Mouse (Mus musculus) forebrain, postnatal 0 days (tissue): ENCODE measurements at regions not wholly inside any gene's neighbourhood (a gene's known extent, or its start where the extent isn't known, plus 50 kb on each side); places are given as distances from the start of the nearest gene placed in this dataset.

ENCODE experiments used
- ATAC-seq: fragments of 200-750 bp; cut with Nextera tagmentation; 2 replicates; pipeline ENCODE4 v1.8.0; 2017; ENCODE audit warnings: mild to moderate bottlenecking, moderate library complexity
- DNase-seq: peaks from one replicate; pipeline ENCODE4 v3.0.0-alpha.2; 2015
- H3K27ac ChIP-seq: fragments of 300-500 bp; sonication (generic); 2 replicates; pipeline ENCODE4 v1.5.1; 2014; ENCODE audit warnings: low read depth, mild to moderate bottlenecking, antibody characterized with exemption, low read length, moderate library complexity, mixed read lengths
- H3K27me3 ChIP-seq: fragments of 300-500 bp; sonication (generic); 2 replicates; pipeline ENCODE4 v1.6.1; 2014; ENCODE audit warnings: mild to moderate bottlenecking, low read length, mixed read lengths; ENCODE audit not compliant: insufficient read depth
- H3K36me3 ChIP-seq: fragments of 300-500 bp; sonication (generic); 2 replicates; pipeline ENCODE4 v1.6.1; 2014; ENCODE audit warnings: mild to moderate bottlenecking, moderate library complexity; ENCODE audit not compliant: insufficient read depth
- H3K4me1 ChIP-seq: fragments of 300-500 bp; sonication (generic); 2 replicates; pipeline ENCODE4 v1.6.1; 2014; ENCODE audit warnings: antibody characterized with exemption; ENCODE audit not compliant: insufficient read depth
- H3K4me2 ChIP-seq: fragments of 300-500 bp; sonication (generic); 2 replicates; pipeline ENCODE4 v1.6.1; 2014; ENCODE audit warnings: low read depth, mild to moderate bottlenecking, moderate library complexity
- H3K4me3 ChIP-seq: fragments of 300-500 bp; sonication (generic); 2 replicates; pipeline ENCODE4 v1.5.1; 2014; ENCODE audit warnings: low read depth, low read length, mixed read lengths
- H3K9ac ChIP-seq: fragments of 300-500 bp; sonication (generic); 2 replicates; pipeline ENCODE4 v1.6.1; 2014; ENCODE audit warnings: mild to moderate bottlenecking
- H3K9me3 ChIP-seq: fragments of 300-500 bp; sonication (generic); 2 replicates; pipeline ENCODE4 v1.6.1; 2016; ENCODE audit warnings: low read length
- CTCF ChIP-seq: sonication (generic); IDR thresholded peaks from 2 replicates; pipeline ENCODE4 v1.5.1; 2016; ENCODE audit warnings: antibody characterized with exemption, control low read depth, low read depth
- WGBS: fragments of 180-500 bp; shearing (Covaris S2); extraction: QIAGEN DNeasy Blood & Tissue Kit; methylation state at CpG from one replicate; pipeline ENCODE4 v1.1.7; 2014; 5-methylcytosine and 5-hydroxymethylcytosine counted together

DNA sequence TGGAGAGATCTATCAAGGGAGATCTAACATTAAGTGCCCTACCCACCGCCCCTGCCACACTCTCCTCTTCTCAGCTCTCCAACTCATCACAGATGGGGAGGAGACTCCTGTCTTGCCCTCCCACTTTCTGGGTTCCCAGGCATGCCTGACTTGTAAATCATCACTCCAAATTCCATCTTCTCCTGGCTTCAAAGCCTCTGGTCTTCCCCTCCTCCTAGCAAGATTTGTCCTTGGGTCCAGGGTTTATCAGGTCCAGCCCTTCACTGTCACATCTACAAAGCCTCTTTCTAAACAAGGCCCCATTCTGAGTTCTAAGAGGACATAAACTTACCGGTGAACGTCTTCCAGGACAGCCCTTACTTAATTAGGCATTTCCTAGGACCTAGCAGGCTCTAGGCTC is 73.3 kb upstream of the Col5a1 start:
- Histone ChIP-seq H3K9ac (no peak overlapping the region), H3K27ac (no peak overlapping the region), H3K4me1 (no peaks in the 10 kb centered on the region), H3K4me2 (no peak overlapping the region), H3K27me3 (no peaks in the 10 kb centered on the region), H3K36me3 (no peaks in the 10 kb centered on the region), H3K4me3 (no peak overlapping the region), H3K9me3 (no peaks in the 10 kb centered on the region)
- TF ChIP-seq CTCF, result no peak
- no peak for ATAC-seq
- 63% methylated on average over 3 of the region's 3 CpGs for WGBS
- no peak for DNase-seq

DNA sequence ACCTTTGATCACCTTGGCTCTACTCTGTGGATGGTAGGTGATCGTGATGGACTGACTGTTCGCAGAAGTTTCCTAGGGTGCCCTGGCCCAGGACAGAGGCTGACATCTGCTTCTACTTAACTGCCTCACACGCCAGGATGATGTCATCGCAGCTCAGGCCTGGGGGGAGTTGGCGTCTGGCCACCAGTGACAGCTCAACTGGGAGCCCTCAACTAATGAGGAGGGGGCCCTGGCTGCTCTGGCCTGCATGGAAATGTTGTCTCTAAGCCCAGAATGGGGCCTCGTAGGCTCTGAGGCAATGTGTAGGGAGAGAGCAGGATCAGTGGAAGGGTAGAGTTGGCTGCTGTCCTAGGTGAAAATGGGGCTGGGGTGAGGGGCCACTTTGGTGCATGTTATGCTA is 72.9 kb upstream of the Col5a1 start:
- H3K4me1 ChIP-seq, result no peaks in the 10 kb centered on the region
- no peak for TF ChIP-seq CTCF
- DNase-seq, result peak; percentile 12
- ATAC-seq, result no peak
- H3K9ac ChIP-seq, result no peak overlapping the region
- 37% methylated on average over 6 of the region's 6 CpGs for WGBS
- H3K27ac ChIP-seq, result no peak overlapping the region
- H3K9me3 ChIP-seq, result no peaks in the 10 kb centered on the region
- no peaks in the 10 kb centered on the region for H3K36me3 ChIP-seq
- H3K4me2 ChIP-seq, result no peak overlapping the region
- H3K4me3 ChIP-seq, result no peak overlapping the region
- no peaks in the 10 kb centered on the region for H3K27me3 ChIP-seq

DNA sequence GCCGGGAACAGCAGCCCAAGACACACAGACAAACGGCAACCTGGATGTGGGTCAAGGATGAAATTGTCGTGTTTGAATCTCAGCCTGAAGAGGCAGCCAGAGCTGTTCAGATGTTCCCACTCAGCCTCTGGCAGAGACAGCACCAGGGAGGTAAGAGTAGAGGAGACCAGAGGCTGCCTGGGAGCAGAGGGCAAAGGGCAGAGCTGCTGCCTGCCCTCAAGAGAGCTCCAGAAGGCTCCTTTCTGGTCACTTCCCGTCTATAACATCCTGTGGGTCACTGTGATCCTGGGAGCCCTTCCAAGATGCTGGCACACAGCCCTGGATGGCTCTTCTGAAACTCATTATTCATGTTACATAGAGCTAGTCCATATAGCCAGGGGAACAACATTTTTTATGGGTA is 67.6 kb upstream of the Col5a1 start:
- WGBS, result 39% methylated on average over 4 of the region's 4 CpGs
- H3K4me2 ChIP-seq, result no peak overlapping the region
- no peaks in the 10 kb centered on the region for H3K9me3 ChIP-seq
- TF ChIP-seq CTCF, result no peak
- H3K27me3 ChIP-seq, result no peaks in the 10 kb centered on the region
- H3K9ac ChIP-seq, result no peak overlapping the region
- H3K27ac ChIP-seq, result no peak overlapping the region
- H3K4me3 ChIP-seq, result no peak overlapping the region
- ATAC-seq (no peak), DNase-seq (no peak)
- H3K4me1 ChIP-seq, result no peaks in the 10 kb centered on the region
- no peaks in the 10 kb centered on the region for H3K36me3 ChIP-seq

DNA sequence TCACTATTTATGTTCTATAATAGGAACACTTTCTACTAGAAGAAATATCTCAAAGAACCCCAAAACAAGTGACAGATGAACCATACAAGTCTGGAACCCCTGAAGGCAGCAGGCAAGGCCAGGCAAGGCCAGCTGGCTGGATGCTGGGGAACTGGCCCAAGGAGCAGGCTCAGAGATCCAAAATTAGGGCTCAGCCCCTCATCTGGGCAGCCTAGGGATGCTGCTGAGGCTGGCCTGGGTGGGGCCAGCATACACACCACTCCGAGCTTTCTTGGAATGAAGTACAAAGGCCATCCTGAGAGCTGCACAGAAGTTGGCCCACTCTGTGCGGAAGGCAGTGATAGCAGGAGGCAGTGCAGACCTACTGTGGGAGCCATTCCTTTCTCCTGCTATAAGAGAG is 59.4 kb upstream of the Col5a1 start:
- Histone ChIP-seq H3K9ac (no peak overlapping the region), H3K27me3 (no peaks in the 10 kb centered on the region), H3K27ac (no peak overlapping the region), H3K9me3 (no peaks in the 10 kb centered on the region), H3K4me3 (no peak overlapping the region), H3K36me3 (no peaks in the 10 kb centered on the region), H3K4me2 (no peak overlapping the region), H3K4me1 (no peaks in the 10 kb centered on the region)
- WGBS, result 89% methylated on average over 2 of the region's 2 CpGs
- no peak for ATAC-seq
- DNase-seq, result no peak
- TF ChIP-seq CTCF, result no peak

DNA sequence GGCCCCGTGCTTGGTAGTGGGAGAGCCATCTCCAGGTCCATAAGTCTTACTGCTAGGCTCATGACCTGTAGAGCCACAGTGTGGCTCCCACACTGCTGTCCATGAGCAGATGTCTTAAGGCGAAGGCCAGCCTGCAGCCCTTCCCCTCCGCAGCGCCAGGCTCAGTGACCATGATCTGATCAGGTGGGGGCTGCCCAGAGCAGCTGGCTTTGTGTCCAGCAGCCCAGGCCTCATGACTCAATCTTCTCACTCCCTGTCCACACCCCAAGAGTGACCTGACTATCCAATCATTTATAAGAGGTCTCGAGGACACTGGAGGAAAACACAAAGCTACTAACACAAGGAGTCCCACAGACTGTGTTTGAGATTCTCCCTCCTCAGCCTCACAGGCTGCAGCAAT is 58.6 kb upstream of the Col5a1 start:
- Histone ChIP-seq H3K36me3 (no peaks in the 10 kb centered on the region), H3K4me1 (no peaks in the 10 kb centered on the region), H3K4me2 (no peak overlapping the region), H3K9ac (no peak overlapping the region), H3K9me3 (no peaks in the 10 kb centered on the region), H3K27me3 (no peaks in the 10 kb centered on the region), H3K27ac (no peak overlapping the region), H3K4me3 (no peak overlapping the region)
- 90% methylated on average over 5 of the region's 5 CpGs for WGBS
- no peak for TF ChIP-seq CTCF
- DNase-seq (no peak), ATAC-seq (no peak)

DNA sequence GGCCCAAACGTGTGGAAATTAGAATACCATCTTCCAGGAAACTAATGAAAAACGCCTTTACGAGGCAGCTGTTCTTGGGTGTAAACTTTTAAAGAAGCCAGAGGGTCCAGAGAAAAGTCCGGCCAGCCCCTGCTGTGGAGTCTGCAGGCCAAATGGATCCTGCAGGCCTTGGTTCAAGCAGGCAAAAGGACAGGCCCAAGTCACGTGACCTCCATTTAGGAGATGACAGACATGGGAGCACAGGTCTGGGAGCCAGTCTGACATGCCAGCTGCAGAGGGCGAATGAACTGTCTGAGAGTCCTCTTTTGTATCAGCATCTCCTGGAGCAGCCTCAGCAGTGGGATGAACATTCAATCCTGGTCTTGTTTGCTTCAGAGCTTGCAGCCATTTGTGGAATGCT is 58.0 kb upstream of the Col5a1 start:
- Histone ChIP-seq H3K27ac (no peak overlapping the region), H3K27me3 (no peaks in the 10 kb centered on the region), H3K4me3 (no peak overlapping the region), H3K9me3 (no peaks in the 10 kb centered on the region), H3K4me2 (no peak overlapping the region), H3K4me1 (no peaks in the 10 kb centered on the region), H3K9ac (no peak overlapping the region), H3K36me3 (no peaks in the 10 kb centered on the region)
- ATAC-seq (no peak), DNase-seq (no peak)
- TF ChIP-seq CTCF, result no peak
- 81% methylated on average over 6 of the region's 6 CpGs for WGBS

DNA sequence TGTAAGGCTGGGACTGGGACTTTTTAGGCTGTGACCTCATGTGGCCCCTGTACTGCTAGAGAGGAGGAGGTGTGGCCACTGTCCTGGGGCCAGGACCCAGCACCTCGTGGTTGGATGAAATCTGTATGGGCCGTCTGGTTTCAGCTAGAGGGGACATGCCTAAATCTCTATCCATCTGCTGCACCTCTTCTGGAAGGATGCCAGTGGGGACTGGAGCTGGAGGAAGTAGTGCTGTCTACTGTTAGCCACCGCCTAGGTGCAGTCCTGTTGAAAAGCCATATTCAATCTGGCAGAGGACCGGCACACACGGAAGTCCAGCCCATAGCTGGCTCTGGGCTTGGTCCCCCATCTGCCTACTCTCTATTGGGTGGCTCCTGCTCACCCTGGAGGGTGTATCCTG is 56.7 kb upstream of the Col5a1 start:
- no peak for DNase-seq
- Histone ChIP-seq H3K27me3 (no peaks in the 10 kb centered on the region), H3K9ac (no peak overlapping the region), H3K27ac (no peak overlapping the region), H3K4me3 (no peak overlapping the region), H3K4me2 (no peak overlapping the region), H3K9me3 (no peaks in the 10 kb centered on the region), H3K4me1 (no peaks in the 10 kb centered on the region), H3K36me3 (no peaks in the 10 kb centered on the region)
- no peak for ATAC-seq
- TF ChIP-seq CTCF, result no peak
- WGBS, result 74% methylated on average over 5 of the region's 5 CpGs

DNA sequence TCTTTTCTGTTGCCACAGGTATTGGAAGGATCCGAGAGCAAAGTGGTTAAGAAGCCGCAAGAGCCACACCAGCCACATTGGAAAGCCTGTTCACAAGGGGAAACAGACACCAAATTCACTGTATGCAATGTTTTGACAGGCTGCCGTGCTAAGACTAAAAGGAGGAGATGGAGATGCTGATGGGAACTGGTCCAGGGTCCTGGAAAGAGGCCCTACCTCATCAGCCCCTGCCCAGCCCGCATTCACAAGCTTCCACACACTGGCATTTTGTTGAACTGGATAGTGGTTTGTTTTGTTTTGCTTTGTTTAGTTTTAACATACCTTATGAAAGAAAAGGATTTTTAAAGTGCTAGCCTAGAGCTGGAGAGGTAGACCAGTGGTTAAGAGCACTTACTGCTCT is 51.3 kb upstream of the Col5a1 start:
- Histone ChIP-seq H3K4me1 (peaks cover 4% of the 10 kb centered on the region; the same call in 1 of the 2 replicates), H3K36me3 (no peaks in the 10 kb centered on the region), H3K9ac (no peak overlapping the region), H3K4me2 (no peak overlapping the region), H3K27me3 (no peaks in the 10 kb centered on the region), H3K27ac (no peak overlapping the region), H3K4me3 (no peak overlapping the region), H3K9me3 (no peaks in the 10 kb centered on the region)
- no peak for ATAC-seq
- WGBS, result 50% methylated on average over 4 of the region's 4 CpGs
- DNase-seq, result no peak
- TF ChIP-seq CTCF, result no peak
